Mouse (Mus musculus) myocyte (in vitro differentiated cells): ENCODE data around the gene Jup. TPM values are rescaled to one million over a fixed set of nuclear protein-coding genes. Genes with fewer than 3 reads are reported as not detected.
"Not testable (repeated sequence)": the region's sequence is repeated elsewhere in the genome, so short reads cannot be mapped to it uniquely, and the experiment has no call there.

Experiments used
- H3K27me3 ChIP-seq: one replicate; pipeline ENCODE4 v1.6.1; 2011; ENCODE audit not compliant: control insufficient read depth, insufficient read depth, insufficient read length
- H3K36me3 ChIP-seq: one replicate; pipeline ENCODE4 v1.6.1; 2011; ENCODE audit not compliant: control insufficient read depth, insufficient read depth
- H3K4me2 ChIP-seq: one replicate; pipeline ENCODE4 v1.6.1; 2011; ENCODE audit warnings: low read depth, control low read depth
- H3K4me3 ChIP-seq: one replicate; pipeline ENCODE4 v1.5.1; 2011; ENCODE audit warnings: mild to moderate bottlenecking, control low read depth, moderate library complexity
- H3K79me2 ChIP-seq: one replicate; pipeline ENCODE4 v1.6.1; 2011; ENCODE audit not compliant: control insufficient read depth, insufficient read depth
- H3ac ChIP-seq: one replicate; pipeline ENCODE4 v1.6.1; 2011; ENCODE audit not compliant: control insufficient read depth, insufficient read length
- CEBPB ChIP-seq: IDR thresholded peaks from 2 replicates; pipeline ENCODE4 v1.6.1; 2011; ENCODE audit warnings: mild to moderate bottlenecking, moderate library complexity; ENCODE audit not compliant: poor library complexity, insufficient read depth, severe bottlenecking
- E2F4 ChIP-seq: IDR thresholded peaks from one replicate; pipeline ENCODE4 v1.6.1; 2011; ENCODE audit warnings: mild to moderate bottlenecking, control low read depth, moderate library complexity; ENCODE audit not compliant: insufficient read depth
- MAX ChIP-seq: IDR thresholded peaks from one replicate; pipeline ENCODE4 v1.6.1; 2011; ENCODE audit warnings: low read depth, mild to moderate bottlenecking, control low read depth
- MYOD1 ChIP-seq, 3 experiments: IDR thresholded peaks; one replicate each; pipeline ENCODE4 v1.6.1; 2011; ENCODE audit warnings: control low read depth in 2 of 3, low read depth in 2 of 3, mild to moderate bottlenecking in 2 of 3, moderate library complexity in 1 of 3; ENCODE audit not compliant: insufficient read length in 2 of 3, control insufficient read depth in 1 of 3
- MYOG ChIP-seq, 3 experiments: IDR thresholded peaks; one replicate each; pipeline ENCODE4 v1.6.1; 2011; ENCODE audit warnings: control low read depth in 2 of 3, low read depth in 2 of 3, mild to moderate bottlenecking in 2 of 3; ENCODE audit not compliant: insufficient read length in 2 of 3, control insufficient read depth in 1 of 3, insufficient read depth in 1 of 3
- POLR2A ChIP-seq: IDR thresholded peaks from one replicate; pipeline ENCODE4 v1.6.1; 2011; ENCODE audit warnings: low read depth, mild to moderate bottlenecking, control low read depth, moderate library complexity; ENCODE audit not compliant: insufficient read length
- POLR2AphosphoS2 ChIP-seq: IDR thresholded peaks from one replicate; pipeline ENCODE4 v1.6.1; 2011; ENCODE audit warnings: low read depth, control low read depth; ENCODE audit not compliant: insufficient read length
- REST ChIP-seq: IDR thresholded peaks from one replicate; pipeline ENCODE4 v1.6.1; 2011; ENCODE audit warnings: mild to moderate bottlenecking, control low read depth, moderate library complexity; ENCODE audit not compliant: insufficient read depth, insufficient read length
- SRF ChIP-seq: IDR thresholded peaks from one replicate; pipeline ENCODE4 v1.6.1; 2011; ENCODE audit warnings: low read depth; ENCODE audit not compliant: control insufficient read depth, insufficient read length
- TCF12 ChIP-seq: IDR thresholded peaks from one replicate; pipeline ENCODE4 v1.6.1; 2011; ENCODE audit warnings: mild to moderate bottlenecking, control low read depth; ENCODE audit not compliant: poor library complexity, insufficient read depth, severe bottlenecking
- TCF3 ChIP-seq: IDR thresholded peaks from one replicate; pipeline ENCODE4 v1.6.1; 2011; ENCODE audit warnings: low read depth, control low read depth; ENCODE audit not compliant: insufficient read length
- USF1 ChIP-seq: IDR thresholded peaks from one replicate; pipeline ENCODE4 v1.6.1; 2011; ENCODE audit warnings: low read depth, mild to moderate bottlenecking, control low read depth, moderate library complexity
- polyA plus RNA-seq: library from polyadenylated mRNA; unstranded; fragments of >200 nt; fragmentation: generic; extraction: Trizol; gene quantifications from one replicate; pipeline ENCODE4 v1.2.1, GENCODE M21; 2012; ENCODE audit warnings: missing spikeins

The Jup gene
- polyA plus RNA-seq, 1 experiment = 161 TPM

GRCm38 (mm10) chr11:100344269-100344668 is 53.3 kb downstream of the Jup start:
- Histone ChIP-seq H3K27me3 (peaks cover 15% of the 10 kb centered on the region), H3K4me2 (no peak overlapping the region), H3ac (no peak overlapping the region), H3K79me2 (no peaks in the 10 kb centered on the region), H3K36me3 (no peaks in the 10 kb centered on the region), H3K4me3 (no peak overlapping the region)
- no peak for TF ChIP-seq MAX
- no peak for TF ChIP-seq MYOG (IDR thresholded peaks at IDR 0.05; ENCODE audit: control insufficient read depth in 1 of 3, insufficient read depth in 1 of 3, insufficient read length in 2 of 3, low read depth in 2 of 3)

- Histone ChIP-seq H3K27me3 (peaks cover 18% of the 10 kb centered on the region), H3K4me3 (no peak overlapping the region), H3ac (no peak overlapping the region), H3K79me2 (no peaks in the 10 kb centered on the region), H3K4me2 (no peak overlapping the region), H3K36me3 (no peaks in the 10 kb centered on the region)
- TF ChIP-seq USF1 (no peak), MYOD1 (IDR thresholded peaks at IDR 0.05; ENCODE audit: control insufficient read depth in 1 of 3, insufficient read length in 2 of 3, low read depth in 2 of 3) (no peak), MYOG (IDR thresholded peaks at IDR 0.05; ENCODE audit: control insufficient read depth in 1 of 3, insufficient read depth in 1 of 3, insufficient read length in 2 of 3, low read depth in 2 of 3) (no peak), TCF12 (no peak), REST (no peak), POLR2AphosphoS2 (no peak)
Measured at GRCm38 (mm10) chr11:100335731-100336130, 61.8 kb downstream of the Jup start.

GRCm38 (mm10) chr11:100333944-100334457 is 63.6 kb downstream of the Jup start, which contains the start of gene Gast:
TSS of gene Gast (plus strand) at chr11:100334407.
- no peak for TF ChIP-seq POLR2AphosphoS2
- TF ChIP-seq SRF = no peak
- no peak for TF ChIP-seq MAX
- no peak for TF ChIP-seq POLR2A
- TF ChIP-seq TCF3 = no peak
- TF ChIP-seq USF1 = no peak
- TF ChIP-seq REST = no peak
- no peak for TF ChIP-seq CEBPB
- TF ChIP-seq MYOD1 (IDR thresholded peaks at IDR 0.05; ENCODE audit: control insufficient read depth in 1 of 3, insufficient read length in 2 of 3, low read depth in 2 of 3) = no peak
- TF ChIP-seq MYOG (IDR thresholded peaks at IDR 0.05; ENCODE audit: control insufficient read depth in 1 of 3, insufficient read depth in 1 of 3, insufficient read length in 2 of 3, low read depth in 2 of 3) = no peak
- no peak for TF ChIP-seq TCF12
- H3ac ChIP-seq = no peak within 1 kb of the TSS
- H3K36me3 ChIP-seq = no peaks in the 10 kb centered on the region

GRCm38 (mm10) chr11:100332766-100333515 is 64.6 kb downstream of the Jup start:
- no peak overlapping the region for H3K4me3 ChIP-seq
- no peaks in the 10 kb centered on the region for H3K36me3 ChIP-seq
- H3ac ChIP-seq = no peak overlapping the region
- no peak for TF ChIP-seq SRF
- TF ChIP-seq MAX = no peak
- no peak for TF ChIP-seq CEBPB
- TF ChIP-seq USF1 = no peak
- TF ChIP-seq POLR2AphosphoS2 = no peak
- no peak for TF ChIP-seq MYOD1 (IDR thresholded peaks at IDR 0.05; ENCODE audit: control insufficient read depth in 1 of 3, insufficient read length in 2 of 3, low read depth in 2 of 3)
- no peak for TF ChIP-seq MYOG (IDR thresholded peaks at IDR 0.05; ENCODE audit: control insufficient read depth in 1 of 3, insufficient read depth in 1 of 3, insufficient read length in 2 of 3, low read depth in 2 of 3)
- no peak for TF ChIP-seq TCF12
- TF ChIP-seq POLR2A = no peak
- TF ChIP-seq TCF3 = no peak
- no peak for TF ChIP-seq E2F4
- no peak for TF ChIP-seq REST
- H3K4me2 ChIP-seq = no peak overlapping the region
- no peaks in the 10 kb centered on the region for H3K27me3 ChIP-seq
- H3K79me2 ChIP-seq = no peaks in the 10 kb centered on the region

More at GRCm38 (mm10) chr11:100333944-100334457, 63.6 kb downstream of the Jup start, which contains the start of gene Gast:
- H3K4me2 ChIP-seq = no peak within 1 kb of the TSS
- H3K79me2 ChIP-seq = no peaks in the 10 kb centered on the region
- peaks cover 9% of the 10 kb centered on the region for H3K27me3 ChIP-seq
- H3K4me3 ChIP-seq = no peak within 1 kb of the TSS

GRCm38 (mm10) chr11:100330816-100331375 is 66.7 kb downstream of the Jup start:
- not testable (repeated sequence) for H3K79me2 ChIP-seq, H3K36me3 ChIP-seq

More at GRCm38 (mm10) chr11:100330816-100331375, 66.7 kb downstream of the Jup start:
- not testable (repeated sequence) for H3K4me2 ChIP-seq, H3ac ChIP-seq, H3K27me3 ChIP-seq, H3K4me3 ChIP-seq
